Mouse (Mus musculus): Measurements from ENCODE around the gene Setd5.
A peak's percentile ranks its signal among the peaks of the same experiment; 100 is the strongest.

Setd5 gene

DNA sequence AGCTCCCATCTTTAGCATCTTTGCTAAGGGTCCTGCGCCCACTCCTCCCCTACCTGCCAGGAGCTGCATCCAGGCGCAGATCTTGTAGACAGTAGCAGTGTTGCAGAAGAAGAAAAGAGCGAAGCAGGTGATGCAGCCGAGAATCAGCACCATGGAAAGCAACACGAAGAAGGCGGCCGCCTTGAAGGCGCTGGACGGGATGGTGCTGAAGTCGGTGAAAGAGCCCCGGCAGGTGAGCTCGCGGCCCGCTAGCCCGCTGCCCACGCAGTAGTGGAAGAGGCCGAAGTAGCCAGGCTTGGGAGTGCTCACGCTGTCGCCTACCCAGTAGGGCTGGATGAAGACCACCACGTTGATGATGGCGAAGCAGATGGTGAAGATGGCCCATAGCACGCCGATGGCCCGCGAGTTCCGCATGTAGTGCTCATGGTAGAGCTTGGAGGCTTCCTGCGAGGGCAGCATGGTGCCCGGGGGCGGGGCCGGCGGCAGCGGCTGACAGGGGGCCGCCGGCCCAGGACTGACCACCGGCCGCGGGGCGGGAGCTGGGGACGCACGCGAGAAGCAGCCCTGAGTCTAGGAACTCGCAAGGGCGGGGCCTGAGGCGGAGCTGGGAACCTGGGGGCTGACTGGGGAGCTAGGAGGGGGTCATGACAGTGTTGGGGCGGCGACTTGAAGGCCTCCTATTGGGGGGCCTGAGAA is 116.7 kb downstream of the Setd5 start:
- peak; percentile 47 for DNase-seq (ENCODE audit: inconsistent ontology term)

DNA sequence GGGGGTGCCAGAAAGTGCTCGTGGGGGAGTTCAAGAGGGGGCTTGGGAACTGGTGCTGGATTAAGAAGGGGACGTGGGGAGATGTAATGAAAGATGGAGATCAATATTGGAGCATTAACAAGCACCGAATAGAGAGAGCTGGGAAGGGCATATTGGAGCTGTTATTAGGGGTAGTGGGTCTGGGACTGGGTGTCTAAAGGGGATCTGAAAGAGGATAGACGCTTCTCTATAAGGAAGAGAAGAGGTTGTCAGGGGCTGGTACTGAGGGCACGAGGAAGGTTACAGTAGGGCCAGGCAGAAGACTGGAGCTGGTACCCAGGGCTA is 117.3 kb downstream of the Setd5 start:
- no peak for DNase-seq (ENCODE audit: inconsistent ontology term)

DNA sequence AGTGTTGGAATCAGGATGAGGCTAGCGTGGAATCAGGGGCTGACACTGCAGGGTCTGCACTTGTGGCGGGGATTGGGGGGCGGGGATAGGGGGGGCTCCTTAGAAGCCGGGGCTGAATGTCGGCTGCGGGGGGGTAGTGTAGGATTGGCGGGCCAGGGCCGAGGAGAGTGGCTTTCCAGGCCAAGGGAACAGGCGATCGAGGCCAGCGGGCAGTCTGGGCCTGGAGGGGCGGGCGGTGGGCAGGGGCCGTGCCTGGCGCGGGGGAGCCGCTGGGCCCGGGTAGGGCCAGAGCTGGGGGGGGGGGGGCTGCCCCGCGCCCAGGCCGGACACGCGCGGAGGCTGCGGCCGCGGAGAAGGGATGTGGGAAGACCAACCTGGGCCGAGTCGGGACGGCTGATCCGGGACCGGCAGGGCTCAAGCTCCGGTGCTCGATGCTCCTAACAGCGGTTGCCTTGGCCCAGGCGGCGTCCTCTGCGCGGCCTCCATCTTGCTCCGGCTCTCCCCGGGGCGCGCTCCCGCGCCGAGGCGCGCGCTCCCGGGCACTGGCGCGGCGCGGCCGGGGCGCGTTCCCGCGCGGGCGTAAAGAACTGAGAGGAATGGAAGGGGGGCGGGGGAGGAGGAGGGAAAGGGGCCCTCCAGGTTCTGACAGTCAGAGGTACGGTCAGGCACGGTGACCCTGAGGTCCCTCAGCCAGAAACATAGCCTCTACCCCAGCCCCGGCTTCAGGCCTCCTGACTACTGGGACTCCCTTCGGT is 117.9 kb downstream of the Setd5 start, which contains the start of gene Lhfpl4:
Lhfpl4 (minus strand) TSS at position 544 of the 755 bp plus-strand sequence.
- DNase-seq (ENCODE audit: inconsistent ontology term): peak; percentile 17

DNA sequence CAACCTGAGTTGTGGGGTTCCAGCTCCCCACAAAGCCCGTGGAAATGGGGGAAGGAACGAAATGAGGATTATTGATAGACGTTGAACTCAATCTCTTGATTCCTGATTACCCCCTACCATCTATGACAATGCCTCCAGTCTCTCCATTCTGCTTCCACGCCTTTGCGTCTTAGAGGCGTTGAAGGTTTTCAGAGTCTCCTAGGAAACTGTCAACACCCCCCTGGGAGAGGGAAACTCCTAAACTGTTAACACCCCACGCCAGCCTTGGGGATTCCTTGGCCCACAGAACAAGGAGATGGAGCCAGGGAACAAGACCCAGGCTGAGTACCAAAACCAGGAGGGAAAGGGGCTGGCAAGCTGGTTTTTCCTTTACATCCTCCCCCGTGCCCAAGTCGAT is 118.4 kb downstream of the Setd5 start:
- DNase-seq (ENCODE audit: inconsistent ontology term): no peak

Measured in Muller cell, postnatal 12 days (primary cell).